Mouse (Mus musculus): ENCODE measurements around the gene Stn1.
"Not testable (repeated sequence)": the region's sequence is repeated elsewhere in the genome, so short reads cannot be mapped to it uniquely, and the experiment has no call there.

Gene Stn1

GRCm38 (mm10) chr19:47537300-47537792 is at the start of gene Stn1:
TSS of gene Stn1 (minus strand) at chr19:47537507.
- no peak for DNase-seq (ENCODE audit: low read depth, low spot score)

GRCm38 (mm10) chr19:47587009-47587408 is 49.7 kb upstream of the Stn1 start:
- no peak for DNase-seq (ENCODE audit: low read depth, low spot score)

DNA sequence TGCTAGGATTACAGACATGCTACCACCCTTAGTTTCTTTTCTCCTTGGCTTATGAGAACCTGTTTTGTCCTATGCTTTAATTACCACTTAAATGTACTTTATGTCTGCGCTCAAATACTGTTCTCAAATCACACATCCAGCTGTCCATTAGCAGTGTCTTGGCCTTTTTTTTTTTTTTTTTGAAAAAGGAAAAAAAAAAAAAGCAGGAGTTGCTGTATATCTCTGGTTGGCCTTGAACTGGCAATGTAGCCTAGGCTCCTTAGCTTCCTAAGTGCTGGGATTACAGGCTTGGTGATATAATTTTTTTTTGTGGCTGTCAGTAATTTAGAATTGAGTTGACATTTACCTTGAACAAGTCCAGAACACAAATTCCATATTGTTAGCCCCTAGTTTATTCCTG is 48.5 kb upstream of the Stn1 start:
- DNase-seq (ENCODE audit: low read depth, low spot score) = no peak

GRCm38 (mm10) chr19:47579788-47580631 is 42.7 kb upstream of the Stn1 start:
- DNase-seq (ENCODE audit: low read depth, low spot score) = no peak

GRCm38 (mm10) chr19:47579225-47579787 is 42.0 kb upstream of the Stn1 start, which contains the start of gene Slk:
TSS of gene Slk (plus strand) at chr19:47579678.
- peak; percentile 42 for DNase-seq (ENCODE audit: low read depth, low spot score)

GRCm38 (mm10) chr19:47578581-47579224 is 41.4 kb upstream of the Stn1 start:
- DNase-seq (ENCODE audit: low read depth, low spot score) = no peak

- no peak for DNase-seq (ENCODE audit: low read depth, low spot score)
These were observed 36.4 kb upstream of the Stn1 start for GRCm38 (mm10) chr19:47573718-47574117.

GRCm38 (mm10) chr19:47571981-47572380 is 34.7 kb upstream of the Stn1 start:
- DNase-seq (ENCODE audit: low read depth, low spot score) = not testable (repeated sequence)

DNA sequence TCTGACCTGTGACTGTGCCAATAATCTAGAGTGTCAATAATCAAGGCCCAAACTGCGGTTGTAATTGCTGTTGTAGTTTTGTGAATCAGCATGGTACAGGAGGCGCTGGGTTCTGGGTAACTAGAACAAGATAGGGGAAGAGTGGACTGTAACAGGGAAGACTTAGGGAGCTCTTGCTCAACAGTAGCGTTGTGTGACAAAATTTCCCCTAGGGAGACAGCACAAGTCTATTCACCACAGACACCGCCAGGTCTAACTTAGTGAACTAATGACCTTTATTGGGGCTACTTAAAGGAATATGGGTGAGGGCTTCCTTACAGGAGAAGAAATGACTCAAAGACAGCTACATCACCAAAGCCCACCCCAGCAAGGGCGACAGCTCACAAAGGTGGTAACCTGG is 32.7 kb upstream of the Stn1 start:
- DNase-seq (ENCODE audit: low read depth, low spot score) = no peak

DNA sequence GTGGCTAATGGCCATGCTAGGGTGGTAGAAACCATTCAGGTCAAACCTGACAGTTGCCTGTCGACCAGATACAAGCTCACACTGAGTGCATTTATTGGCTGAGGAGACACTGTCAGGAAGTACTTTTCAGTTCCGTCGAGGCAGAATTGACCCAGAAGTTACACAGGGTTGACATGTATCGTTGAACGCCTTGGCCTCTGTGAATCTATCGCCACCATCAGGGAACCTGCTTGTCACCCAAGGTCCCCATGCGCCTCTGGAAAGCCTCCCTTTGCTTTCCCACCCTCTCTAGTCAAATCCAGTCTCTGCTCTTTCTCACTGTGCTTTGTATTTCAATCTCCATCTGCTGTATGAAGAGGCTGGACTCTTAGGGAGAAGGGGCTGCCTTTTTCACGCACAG is 28.7 kb upstream of the Stn1 start:
- DNase-seq (ENCODE audit: low read depth, low spot score) = no peak

DNA sequence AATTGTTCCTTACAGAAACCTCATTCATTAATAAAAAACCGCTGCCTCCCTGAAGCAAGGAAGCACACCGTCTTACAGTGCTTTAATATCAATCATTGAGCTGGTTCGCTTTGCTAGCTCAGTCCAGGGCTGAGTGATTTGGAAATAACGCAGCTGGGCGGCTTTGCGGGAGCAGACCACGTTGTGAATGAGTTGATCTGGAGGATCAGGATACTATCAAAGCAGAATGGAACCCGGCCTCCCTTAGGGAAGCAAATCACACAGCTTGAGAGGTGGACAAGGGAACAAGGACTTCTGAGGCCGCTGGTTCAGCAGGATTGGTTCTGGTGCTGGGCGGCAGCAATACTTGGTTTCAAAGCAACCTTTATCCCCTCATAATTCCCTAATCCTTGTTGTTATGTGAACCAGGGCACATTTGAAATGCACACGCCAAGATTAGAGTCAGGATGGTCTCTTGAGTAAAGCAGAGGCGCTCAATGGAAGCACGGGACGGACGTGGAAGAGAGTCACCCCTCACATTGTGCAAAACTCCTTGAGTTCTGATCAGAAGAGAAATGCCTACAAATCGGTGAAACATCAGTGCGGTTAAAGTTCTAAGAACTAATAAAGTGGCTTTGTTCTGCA is 27.8 kb upstream of the Stn1 start:
- no peak for DNase-seq (ENCODE audit: low read depth, low spot score)

DNA sequence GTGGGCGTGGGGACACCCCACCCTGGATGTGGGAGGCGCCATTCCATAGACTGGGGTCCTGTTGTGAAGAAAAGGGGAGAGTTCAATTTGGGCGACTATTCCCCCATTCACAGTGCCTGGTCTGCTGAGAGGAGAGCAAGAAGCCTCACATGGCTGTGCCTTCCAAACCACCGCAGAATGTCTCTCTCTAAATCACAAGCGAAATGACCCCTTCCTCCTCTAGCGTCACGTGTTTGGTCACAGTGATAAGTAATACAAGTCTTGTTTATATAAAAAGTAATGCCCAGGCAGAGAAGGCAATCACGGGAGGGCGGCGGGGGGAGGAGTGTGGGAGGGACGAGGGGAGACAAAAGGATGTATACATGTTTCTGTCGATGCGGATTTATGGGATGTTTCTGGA is 26.4 kb upstream of the Stn1 start:
- DNase-seq (ENCODE audit: low read depth, low spot score) = no peak

GRCm38 (mm10) chr19:47561996-47562441 is 24.7 kb upstream of the Stn1 start:
- DNase-seq (ENCODE audit: low read depth, low spot score) = no peak

DNA sequence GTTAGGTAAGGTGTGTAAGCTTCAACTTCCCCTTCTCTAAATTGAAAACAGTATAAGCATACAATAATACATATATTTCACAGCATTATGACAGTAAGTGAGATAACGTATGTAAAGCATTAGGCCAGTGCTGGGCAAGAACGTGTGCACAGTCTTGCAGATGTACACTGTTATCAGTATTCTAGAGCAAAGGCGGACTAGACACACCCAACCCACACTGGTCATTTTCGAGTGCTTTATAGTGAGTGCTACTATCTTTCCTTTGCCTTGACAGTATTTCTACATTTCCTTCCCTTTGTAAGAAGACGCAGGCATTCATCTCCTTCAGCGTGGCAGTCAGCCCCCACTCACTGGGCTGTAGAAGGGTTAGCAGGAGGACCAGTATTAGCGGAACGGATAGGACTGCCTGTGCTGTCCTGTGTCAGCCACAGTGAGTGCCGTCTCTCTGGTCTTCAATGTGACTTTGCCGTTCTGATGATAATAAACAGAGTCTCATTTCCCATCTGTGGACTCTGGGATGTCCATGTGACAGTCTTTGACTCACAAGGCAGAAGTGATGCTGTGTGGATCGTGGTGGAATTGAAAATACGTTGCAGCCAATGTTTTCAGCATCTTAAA is 23.3 kb upstream of the Stn1 start:
- no peak for DNase-seq (ENCODE audit: low read depth, low spot score)

DNA sequence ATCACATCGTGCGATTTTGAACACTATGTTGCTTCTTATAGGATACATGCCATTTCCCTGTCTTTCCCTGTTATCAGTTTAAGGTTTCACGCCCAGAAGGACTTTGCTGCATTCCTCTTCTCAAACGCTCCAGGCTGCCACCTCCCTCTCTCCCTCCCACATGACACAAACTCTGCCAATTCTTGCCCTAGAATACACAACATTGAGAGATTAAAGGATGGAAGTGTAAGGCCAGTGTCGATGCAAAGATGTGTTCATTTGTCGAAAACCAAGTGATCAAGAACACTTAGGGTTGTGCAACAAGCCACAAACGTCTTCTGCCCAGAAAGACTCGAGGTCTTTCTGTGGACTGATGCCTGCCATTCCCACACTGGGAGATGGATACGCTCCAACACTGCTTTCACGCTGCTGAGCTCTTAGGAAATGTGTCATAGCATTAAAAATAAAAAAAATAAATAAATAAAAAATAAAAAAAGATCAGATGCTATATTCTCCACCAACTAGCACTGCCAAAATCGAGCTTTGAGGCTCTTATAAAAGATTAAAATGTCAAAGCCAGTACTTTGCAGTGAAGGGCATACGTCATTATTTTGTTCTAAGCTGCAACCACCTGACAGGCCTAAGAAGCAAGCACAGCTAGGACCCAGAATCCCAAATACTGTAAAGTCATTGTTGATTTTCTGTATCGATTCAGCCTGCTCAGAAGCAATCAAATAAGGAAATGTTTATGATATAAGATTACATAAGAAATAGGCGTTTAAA is 22.6 kb upstream of the Stn1 start:
- peak; percentile 72 for DNase-seq (ENCODE audit: low read depth, low spot score)

DNA sequence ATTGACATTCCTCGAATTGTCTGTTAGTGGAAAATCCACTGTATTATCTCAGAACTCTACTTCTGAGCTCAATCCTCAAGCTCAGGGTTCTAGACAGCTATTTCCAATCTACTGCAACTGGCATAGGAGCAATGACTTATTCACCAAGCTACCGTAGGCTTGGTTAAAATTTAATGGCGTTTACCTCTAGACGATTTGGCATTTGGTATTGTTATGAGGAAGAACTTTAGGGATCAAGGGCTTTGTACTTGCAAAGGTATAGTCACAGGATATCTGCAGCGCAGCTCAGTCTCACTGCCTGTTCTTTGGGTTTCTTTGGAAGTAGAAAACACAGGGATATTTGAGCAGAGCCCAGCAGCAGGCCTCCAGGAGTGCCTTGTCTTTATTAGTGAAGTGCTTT is 21.8 kb upstream of the Stn1 start:
- no peak for DNase-seq (ENCODE audit: low read depth, low spot score)

GRCm38 (mm10) chr19:47549584-47549983 is 12.3 kb upstream of the Stn1 start:
- no peak for DNase-seq (ENCODE audit: low read depth, low spot score)

DNA sequence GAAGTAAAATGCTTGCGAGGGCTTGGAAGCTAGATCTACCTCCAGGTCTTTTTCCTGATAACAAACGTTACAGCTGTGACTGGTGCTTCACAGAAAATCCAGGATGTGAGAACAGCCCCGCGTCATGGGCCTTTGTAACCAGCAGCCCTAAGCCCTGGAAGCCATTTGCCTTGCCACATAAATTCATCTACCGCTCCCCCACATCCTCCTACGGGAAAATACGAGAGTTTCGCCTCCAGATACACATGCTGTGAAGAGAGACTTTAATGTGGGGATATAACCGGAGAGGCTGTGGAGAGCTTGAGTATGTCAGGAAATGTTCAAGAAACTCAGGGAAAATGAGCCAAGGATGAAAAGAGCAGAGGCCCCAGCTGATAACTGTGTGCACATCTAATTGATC is 11.9 kb upstream of the Stn1 start:
- peak; percentile 42 for DNase-seq (ENCODE audit: low read depth, low spot score)

- no peak for DNase-seq (ENCODE audit: low read depth, low spot score)
These were observed 11.2 kb upstream of the Stn1 start for GRCm38 (mm10) chr19:47548432-47549076.

DNA sequence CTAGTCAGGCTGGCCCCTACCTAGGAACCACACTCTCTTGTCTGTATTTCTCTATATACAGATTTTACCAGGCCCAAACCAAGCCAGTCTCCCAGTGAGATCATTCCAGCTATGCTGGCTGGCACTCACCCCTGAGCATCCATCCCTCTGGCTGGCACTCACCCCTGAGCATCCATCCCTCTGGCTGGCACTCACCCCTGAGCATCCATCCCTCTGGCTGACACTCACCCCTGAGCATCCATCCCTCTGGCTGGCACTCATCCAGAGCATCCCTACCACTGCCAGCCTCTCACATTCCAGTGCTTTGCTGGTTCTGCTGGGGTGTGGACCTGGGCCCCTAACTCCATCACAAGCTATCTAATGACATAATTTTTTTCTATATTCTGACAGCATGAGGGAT is 8.2 kb upstream of the Stn1 start:
- no peak for DNase-seq (ENCODE audit: low read depth, low spot score)
